Mouse (Mus musculus): ENCODE results near the gene Dnajc12.
"Not testable (repeated sequence)": the region's sequence is repeated elsewhere in the genome, so short reads cannot be mapped to it uniquely, and the experiment has no call there.

Dnajc12 gene

GRCm38 (mm10) chr10:63382372-63383279, at the start of gene Dnajc12:
Gene Dnajc12, plus strand, starts transcription at chr10:63382443.
- peak; percentile 77 for DNase-seq

GRCm38 (mm10) chr10:63336901-63337300, 45.3 kb upstream of the Dnajc12 start:
- DNase-seq, result peak; percentile 8

- DNase-seq, result no peak
Measured at GRCm38 (mm10) chr10:63337326-63337725, 44.9 kb upstream of the Dnajc12 start.

- peak; percentile 51 for DNase-seq
Measured at GRCm38 (mm10) chr10:63337951-63338836, 44.0 kb upstream of the Dnajc12 start.

GRCm38 (mm10) chr10:63338914-63339643, 43.2 kb upstream of the Dnajc12 start:
- peak; percentile 87 for DNase-seq

- no peak for DNase-seq
Measured at GRCm38 (mm10) chr10:63341351-63341750, 40.9 kb upstream of the Dnajc12 start.

- DNase-seq, result no peak
Measured at GRCm38 (mm10) chr10:63344751-63345150, 37.5 kb upstream of the Dnajc12 start.

- DNase-seq, result no peak
Measured at GRCm38 (mm10) chr10:63348291-63348690, 34.0 kb upstream of the Dnajc12 start.

GRCm38 (mm10) chr10:63350666-63351065, 31.6 kb upstream of the Dnajc12 start:
- no peak for DNase-seq

GRCm38 (mm10) chr10:63351099-63351498, 31.1 kb upstream of the Dnajc12 start:
- DNase-seq, result not testable (repeated sequence)

- no peak for DNase-seq
Measured at GRCm38 (mm10) chr10:63352111-63352510, 30.1 kb upstream of the Dnajc12 start.

- no peak for DNase-seq
Measured at GRCm38 (mm10) chr10:63360502-63360901, 21.7 kb upstream of the Dnajc12 start.

GRCm38 (mm10) chr10:63365918-63366455, 16.3 kb upstream of the Dnajc12 start:
- no peak for DNase-seq

- DNase-seq, result no peak
Measured at GRCm38 (mm10) chr10:63367386-63367785, 14.9 kb upstream of the Dnajc12 start.

- no peak for DNase-seq
Measured at GRCm38 (mm10) chr10:63368041-63368440, 14.2 kb upstream of the Dnajc12 start.

- no peak for DNase-seq
Measured at GRCm38 (mm10) chr10:63376303-63376702, 5.9 kb upstream of the Dnajc12 start.

- peak; percentile 41 for DNase-seq
Measured at GRCm38 (mm10) chr10:63377468-63377867, 4.8 kb upstream of the Dnajc12 start.

- no peak for DNase-seq
Measured at GRCm38 (mm10) chr10:63378948-63379680, 3.1 kb upstream of the Dnajc12 start.

GRCm38 (mm10) chr10:63381498-63382280, 554 bp upstream of the Dnajc12 start, which contains the start of gene Sirt1:
Gene Sirt1, minus strand, starts transcription at chr10:63381704.
- no peak for DNase-seq

GRCm38 (mm10) chr10:63385897-63386296, 3.7 kb downstream of the Dnajc12 start:
- not testable (repeated sequence) for DNase-seq

GRCm38 (mm10) chr10:63386444-63386843, 4.2 kb downstream of the Dnajc12 start:
- DNase-seq, result peak; percentile 87
